Mouse (Mus musculus): ENCODE results near the gene Gm5105. TPM values are rescaled to one million over a fixed set of nuclear protein-coding genes. Genes with fewer than 3 reads are reported as not detected.

Gene Gm5105
- total RNA-seq, 2 experiments from 2014 or later = 1.3 TPM

GRCm38 (mm10) chr3:138069756-138070511 lies 2.7 kb upstream of the Gm5105 start:
- no peak for DNase-seq (ENCODE audit: low spot score)

GRCm38 (mm10) chr3:138068103-138068502 lies 915 bp upstream of the Gm5105 start:
- no peak for DNase-seq (ENCODE audit: low spot score)

GRCm38 (mm10) chr3:138066348-138066856 lies 786 bp downstream of the Gm5105 start:
- DNase-seq (ENCODE audit: low spot score) = peak; percentile 72

- no peak for DNase-seq (ENCODE audit: low spot score)
These were observed 1.3 kb downstream of the Gm5105 start for GRCm38 (mm10) chr3:138065930-138066329.

- DNase-seq (ENCODE audit: low spot score) = no peak
These were observed 2.2 kb downstream of the Gm5105 start, which contains the start of gene 1110002E22Rik for GRCm38 (mm10) chr3:138064732-138065645. 1110002E22Rik (plus strand) TSS chr3:138065052.

- peak; percentile 89 for DNase-seq (ENCODE audit: low spot score)
These were observed 3.4 kb downstream of the Gm5105 start for GRCm38 (mm10) chr3:138063731-138064329.

- no peak for DNase-seq (ENCODE audit: low spot score)
These were observed 4.5 kb downstream of the Gm5105 start for GRCm38 (mm10) chr3:138062673-138063072.

GRCm38 (mm10) chr3:138061205-138061911 lies 5.8 kb downstream of the Gm5105 start:
- DNase-seq (ENCODE audit: low spot score) = no peak

GRCm38 (mm10) chr3:138060429-138060828 lies 6.8 kb downstream of the Gm5105 start:
- DNase-seq (ENCODE audit: low spot score) = no peak

GRCm38 (mm10) chr3:138058226-138058625 lies 9.0 kb downstream of the Gm5105 start:
- DNase-seq (ENCODE audit: low spot score) = no peak

GRCm38 (mm10) chr3:138056976-138057375 lies 10.2 kb downstream of the Gm5105 start:
- DNase-seq (ENCODE audit: low spot score) = no peak

GRCm38 (mm10) chr3:138053969-138054368 lies 13.2 kb downstream of the Gm5105 start:
- peak; percentile 59 for DNase-seq (ENCODE audit: low spot score)

GRCm38 (mm10) chr3:138051431-138051830 lies 15.8 kb downstream of the Gm5105 start:
- no peak for DNase-seq (ENCODE audit: low spot score)

GRCm38 (mm10) chr3:138050772-138051171 lies 16.4 kb downstream of the Gm5105 start:
- DNase-seq (ENCODE audit: low spot score) = no peak

- DNase-seq (ENCODE audit: low spot score) = no peak
These were observed 17.6 kb downstream of the Gm5105 start for GRCm38 (mm10) chr3:138049555-138049954.

- no peak for DNase-seq (ENCODE audit: low spot score)
These were observed 23.9 kb downstream of the Gm5105 start for GRCm38 (mm10) chr3:138043316-138043715.

- no peak for DNase-seq (ENCODE audit: low spot score)
These were observed 25.4 kb downstream of the Gm5105 start for GRCm38 (mm10) chr3:138041591-138042301.

GRCm38 (mm10) chr3:138040938-138041337 lies 26.2 kb downstream of the Gm5105 start:
- DNase-seq (ENCODE audit: low spot score) = no peak

GRCm38 (mm10) chr3:138033986-138034385 lies 33.2 kb downstream of the Gm5105 start:
- DNase-seq (ENCODE audit: low spot score) = no peak

GRCm38 (mm10) chr3:138030563-138030962 lies 36.6 kb downstream of the Gm5105 start:
- DNase-seq (ENCODE audit: low spot score) = no peak
